Mouse (Mus musculus) brain, embryonic 14.5 days (tissue): Measurements from ENCODE around the gene Nupr1l.
A peak's percentile ranks its signal among the peaks of the same experiment; 100 is the strongest.

Experiments used
- CTCF ChIP-seq: fragments of 200-500 bp; IDR thresholded peaks from 2 replicates; pipeline ENCODE4 v1.5.1; 2012; ENCODE audit warnings: inconsistent platforms, mild to moderate bottlenecking, moderate library complexity, borderline replicate concordance; ENCODE audit not compliant: insufficient read depth, insufficient read length; ENCODE audit errors: extremely low read depth
- POLR2A ChIP-seq: fragments of 200-500 bp; IDR thresholded peaks from 2 replicates; pipeline ENCODE4 v1.6.1; 2012; ENCODE audit warnings: mild to moderate bottlenecking, inconsistent platforms, borderline replicate concordance; ENCODE audit not compliant: poor library complexity, insufficient read depth, insufficient read length, severe bottlenecking; ENCODE audit errors: extremely low read depth

GRCm38 (mm10) chr5:129878946-129879345 lies 29.4 kb upstream of the Nupr1l start:
- TF ChIP-seq CTCF (peak; percentile 54; the same call in 1 of the 2 replicates), POLR2A (no peak)
